Mouse (Mus musculus) R1 (cell line): ENCODE data around the gene Pagr1b.
A peak's percentile ranks its signal among the peaks of the same experiment; 100 is the strongest.

Experiments
- DNase-seq: peaks from one replicate; pipeline ENCODE4 v3.0.0-alpha.2; 2018; ENCODE audit warnings: low read depth, low spot score

Gene Pagr1b

DNA sequence TGATC, at the start of gene Pagr1b:
Gene Pagr1b (minus strand): TSS at position 4 of the 5 bp plus-strand sequence.
- no peak for DNase-seq

DNA sequence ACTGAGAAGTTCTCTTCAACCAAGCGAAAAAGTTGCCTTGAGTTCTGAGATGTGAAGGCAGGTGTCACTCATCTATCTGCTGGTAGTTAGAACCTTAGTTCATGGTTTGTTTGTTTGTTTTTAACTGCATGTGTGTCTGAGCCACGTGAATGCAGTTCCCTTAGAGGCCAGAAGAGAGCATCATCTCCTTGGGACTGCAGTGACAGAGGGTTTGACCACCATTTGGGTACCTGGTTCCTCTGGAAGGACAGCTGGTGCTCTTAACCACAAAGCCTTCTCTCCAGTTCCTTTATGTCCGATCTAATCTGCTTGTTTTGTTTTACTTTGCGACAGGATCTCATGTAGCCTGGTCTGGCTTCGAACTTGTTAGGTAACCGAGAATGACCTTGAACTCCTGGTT, 49.3 kb upstream of the Pagr1b start:
- DNase-seq: peak; percentile 49

DNA sequence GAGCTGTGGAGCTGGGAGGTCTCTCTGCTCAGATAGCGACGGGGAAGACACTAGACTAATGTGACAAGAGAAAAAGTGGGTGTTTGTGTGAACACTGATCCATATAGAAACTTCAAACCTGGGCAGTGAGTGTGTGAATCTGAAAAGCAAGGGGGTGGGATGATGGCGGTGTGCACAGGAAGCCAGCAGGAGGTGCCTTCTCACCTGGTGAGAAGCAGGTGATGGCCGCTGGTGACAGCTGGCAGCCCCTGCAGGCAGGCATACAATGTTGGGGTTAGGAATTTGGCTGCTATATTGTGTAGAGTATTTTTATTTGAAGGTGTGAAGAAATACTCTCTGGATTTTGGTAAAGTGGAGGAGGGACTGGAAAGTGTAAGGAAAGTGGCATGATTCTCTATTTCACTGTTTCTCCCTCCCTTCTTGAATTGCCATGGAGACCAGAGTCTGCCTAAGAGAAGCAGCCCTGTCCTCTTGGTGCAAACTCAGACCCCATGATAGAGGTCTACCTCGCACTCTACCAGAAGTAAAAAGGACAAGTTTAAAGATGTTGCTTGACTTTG, 38.8 kb upstream of the Pagr1b start:
- no peak for DNase-seq

DNA sequence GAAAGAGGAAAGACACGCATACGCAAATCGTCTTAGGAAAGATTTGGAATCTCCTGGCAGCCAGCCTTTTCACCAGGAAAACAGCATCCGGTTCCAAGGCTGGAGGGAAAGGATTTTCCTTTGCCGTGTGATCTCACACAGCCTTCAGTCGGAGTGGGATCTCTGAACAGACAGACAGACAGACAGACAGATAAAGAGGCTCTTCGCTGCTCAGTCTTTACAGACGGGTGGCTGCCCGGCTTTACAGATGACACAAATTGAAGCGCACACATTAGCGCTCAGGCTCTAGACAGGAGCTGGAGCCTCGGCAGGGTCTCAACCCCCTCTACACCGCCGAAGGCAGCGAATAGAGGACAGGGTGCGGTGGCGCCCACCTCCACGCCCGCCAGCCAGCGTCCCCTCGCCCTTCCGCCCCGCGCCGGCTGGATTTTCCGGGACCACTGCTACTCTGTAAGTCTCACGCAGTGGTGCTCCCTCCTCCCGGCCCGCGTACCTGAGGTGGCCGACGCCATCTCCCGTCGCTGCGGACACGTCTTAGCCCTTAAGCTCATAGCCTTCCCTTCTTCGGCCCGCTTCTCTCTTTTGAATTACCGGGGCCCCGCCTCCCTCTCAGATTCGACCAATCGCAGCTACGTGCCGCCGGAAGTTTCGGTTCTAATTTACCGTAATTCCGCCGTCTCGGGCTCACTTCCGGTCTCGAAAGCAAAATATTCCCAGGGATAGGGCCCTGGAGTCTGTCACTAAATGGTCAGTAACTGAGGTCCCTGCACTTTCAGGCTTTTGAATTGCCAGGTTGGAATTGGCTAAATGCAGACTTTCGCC, 25.8 kb upstream of the Pagr1b start, which contains the start of gene Kif22:
Gene Kif22 (minus strand): TSS at position 621 of the 822 bp plus-strand sequence.
- peak; percentile 91 for DNase-seq

DNA sequence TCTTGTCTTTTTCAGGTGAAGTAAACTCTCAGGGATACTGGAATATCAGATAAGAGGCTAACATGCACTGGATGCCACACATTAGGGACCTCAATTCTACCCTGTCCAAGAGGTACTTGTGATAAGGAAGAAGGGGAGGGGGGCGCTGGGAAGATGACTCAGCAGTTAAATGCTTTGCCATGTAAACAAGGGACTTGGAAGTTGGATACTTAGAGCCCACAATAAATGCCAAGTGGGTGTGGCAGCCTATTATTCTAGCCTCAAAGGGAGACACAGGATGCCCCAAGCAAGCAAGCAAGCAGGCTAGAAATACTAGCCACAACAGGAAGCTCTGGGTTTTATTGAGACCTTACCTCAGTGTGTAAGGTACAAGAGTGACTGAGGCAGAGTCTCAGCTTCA, 15.0 kb upstream of the Pagr1b start:
- DNase-seq: peak; percentile 78

DNA sequence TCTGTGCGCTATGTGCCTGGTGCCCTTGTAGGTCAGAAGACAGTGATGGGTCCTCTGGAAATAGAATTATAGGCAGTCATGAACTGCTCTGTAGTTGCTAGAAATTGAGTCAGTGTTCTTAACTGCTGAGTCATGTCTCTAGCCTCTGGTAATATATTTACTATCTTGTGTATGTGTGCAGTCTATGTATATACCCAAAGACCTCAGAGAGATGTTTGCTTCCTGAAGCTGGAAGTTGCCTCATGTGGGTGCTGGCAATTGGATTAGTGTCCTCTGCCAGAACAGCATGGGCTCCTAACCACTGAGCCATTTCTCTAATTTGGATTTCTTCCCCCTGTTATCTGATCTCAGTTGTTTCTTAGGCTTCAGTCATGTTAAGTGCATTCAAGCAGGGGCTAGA, 13.9 kb upstream of the Pagr1b start:
- no peak for DNase-seq

DNA sequence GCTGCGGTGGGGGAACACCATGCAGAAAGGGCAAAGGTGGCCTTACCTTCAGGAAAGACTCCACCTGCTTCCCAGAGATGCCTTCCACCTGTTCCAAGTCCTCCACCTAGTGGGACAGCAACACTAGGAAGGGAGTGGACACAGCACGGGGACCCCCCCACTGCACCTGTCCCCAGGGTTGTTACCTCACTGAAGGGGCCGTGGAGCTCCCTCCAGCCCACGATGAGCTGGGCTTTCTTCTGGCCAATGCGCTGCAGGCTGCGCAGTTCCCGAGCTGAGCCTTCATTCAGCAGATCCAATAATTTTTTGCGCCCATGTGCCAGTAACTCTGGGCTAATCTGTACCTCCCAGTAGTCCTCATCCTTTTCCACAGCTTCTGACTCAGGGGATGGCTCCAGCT, 11.6 kb upstream of the Pagr1b start:
- DNase-seq: no peak

DNA sequence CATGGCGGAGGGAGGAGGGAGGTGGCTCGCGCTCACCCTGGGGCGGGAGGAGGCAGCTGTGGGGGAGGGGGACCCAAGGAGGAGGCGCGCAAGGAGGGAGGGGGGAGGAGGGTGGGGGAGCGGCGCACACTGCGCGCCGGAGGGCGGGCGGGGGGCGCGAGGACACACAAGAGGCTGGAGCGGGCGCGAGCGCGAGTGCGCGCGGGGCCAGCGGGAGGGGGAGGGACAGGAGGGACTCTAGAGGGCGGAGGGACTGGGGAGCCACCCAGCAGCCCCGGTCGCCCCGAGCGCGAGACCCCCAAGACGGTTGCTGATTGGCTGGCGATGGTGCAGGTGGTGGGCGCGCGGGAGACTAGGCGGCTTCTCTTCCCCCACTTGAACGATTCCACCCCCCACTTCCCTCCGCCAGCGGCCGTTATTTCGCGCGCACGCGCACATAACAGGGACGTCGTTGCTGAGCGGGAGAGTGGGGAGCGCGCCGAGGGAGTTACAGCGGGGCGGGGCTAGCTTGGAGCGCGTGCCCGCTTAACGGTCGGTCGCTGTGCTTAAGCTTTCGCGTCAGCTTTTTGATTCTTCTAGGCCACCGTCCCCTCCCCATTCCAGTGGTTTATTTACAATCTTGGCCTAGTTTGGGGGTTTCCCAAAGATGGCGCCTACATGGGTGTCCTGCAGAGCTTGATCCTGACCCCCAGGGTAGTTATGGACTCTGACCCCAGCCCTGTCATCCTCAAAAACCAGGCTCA, 10.9 kb upstream of the Pagr1b start, which contains the start of gene Maz:
Gene Maz (minus strand): TSS at position 54 of the 743 bp plus-strand sequence.
- peak; percentile 99 for DNase-seq

DNA sequence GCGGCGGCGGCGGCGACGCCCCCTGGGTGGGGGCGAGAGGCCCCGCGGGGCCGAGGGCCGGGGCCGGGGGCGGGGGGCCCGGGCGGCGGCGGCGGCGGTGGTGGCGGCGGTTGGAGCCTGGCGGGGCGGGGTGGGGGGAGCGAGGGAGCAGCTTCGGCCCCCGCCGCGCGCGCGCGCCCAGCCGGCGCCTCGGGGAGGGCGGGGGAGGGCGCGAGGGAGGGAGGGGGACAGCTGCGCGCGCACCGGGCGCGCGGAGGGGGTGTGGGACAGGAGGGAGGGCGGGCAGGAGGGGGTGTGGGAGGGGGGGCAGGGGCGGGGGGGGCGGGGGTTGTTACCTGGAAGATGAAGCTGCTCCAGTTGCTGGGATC, 10.3 kb upstream of the Pagr1b start:
- no peak for DNase-seq

DNA sequence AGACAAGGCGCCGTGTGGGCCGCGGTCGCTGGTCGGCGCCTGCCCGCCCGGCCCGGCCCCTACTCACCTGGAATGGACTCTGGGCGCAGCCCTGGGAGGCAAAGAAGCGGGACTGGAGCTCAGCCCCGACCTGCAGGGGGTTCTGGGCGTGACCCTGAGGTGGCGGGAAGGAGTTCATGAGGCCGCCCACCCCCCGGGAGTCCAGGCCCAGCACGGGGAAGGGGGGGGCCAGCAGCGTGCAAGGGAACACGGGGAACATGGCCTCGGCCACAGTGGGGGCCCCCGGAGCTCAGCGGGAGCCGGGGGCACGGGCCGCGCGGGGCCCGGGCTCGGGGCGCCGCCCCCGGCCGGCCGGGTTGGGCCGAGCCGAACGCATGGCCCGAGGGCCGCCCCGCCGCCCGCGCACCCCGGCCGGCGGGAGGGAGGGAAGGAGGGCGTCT, 9.9 kb upstream of the Pagr1b start:
- peak; percentile 87 for DNase-seq

DNA sequence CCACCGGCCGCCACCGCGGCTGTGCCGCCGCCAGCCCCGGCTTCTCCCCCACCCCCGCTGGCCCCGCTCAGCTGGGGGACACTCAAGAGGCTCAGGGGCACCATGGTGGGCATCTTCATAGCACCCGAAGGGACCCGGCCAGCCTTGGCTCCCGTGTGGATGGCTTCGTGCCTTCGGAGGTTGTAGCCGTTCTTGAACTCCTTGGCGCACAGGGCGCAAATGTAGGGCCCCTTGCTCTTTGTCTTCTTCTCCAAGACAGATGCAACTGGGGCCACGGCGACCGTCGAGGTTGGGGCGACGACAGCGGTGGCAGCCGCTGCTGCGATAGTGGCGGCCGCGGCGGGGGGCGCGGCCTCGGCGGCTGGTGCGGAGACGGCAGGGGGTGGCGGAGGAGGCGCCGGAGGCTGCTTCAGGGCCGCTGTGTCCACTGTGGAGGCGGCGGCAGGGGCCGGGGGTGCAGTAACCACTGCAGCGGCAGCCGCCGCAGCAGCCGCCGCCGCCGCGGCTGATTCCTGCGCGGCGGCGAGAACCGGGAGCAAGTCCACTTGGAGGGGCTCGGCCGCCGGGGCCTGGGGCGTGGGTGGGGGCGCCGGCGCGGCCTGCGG, 9.4 kb upstream of the Pagr1b start:
- peak; percentile 53 for DNase-seq

DNA sequence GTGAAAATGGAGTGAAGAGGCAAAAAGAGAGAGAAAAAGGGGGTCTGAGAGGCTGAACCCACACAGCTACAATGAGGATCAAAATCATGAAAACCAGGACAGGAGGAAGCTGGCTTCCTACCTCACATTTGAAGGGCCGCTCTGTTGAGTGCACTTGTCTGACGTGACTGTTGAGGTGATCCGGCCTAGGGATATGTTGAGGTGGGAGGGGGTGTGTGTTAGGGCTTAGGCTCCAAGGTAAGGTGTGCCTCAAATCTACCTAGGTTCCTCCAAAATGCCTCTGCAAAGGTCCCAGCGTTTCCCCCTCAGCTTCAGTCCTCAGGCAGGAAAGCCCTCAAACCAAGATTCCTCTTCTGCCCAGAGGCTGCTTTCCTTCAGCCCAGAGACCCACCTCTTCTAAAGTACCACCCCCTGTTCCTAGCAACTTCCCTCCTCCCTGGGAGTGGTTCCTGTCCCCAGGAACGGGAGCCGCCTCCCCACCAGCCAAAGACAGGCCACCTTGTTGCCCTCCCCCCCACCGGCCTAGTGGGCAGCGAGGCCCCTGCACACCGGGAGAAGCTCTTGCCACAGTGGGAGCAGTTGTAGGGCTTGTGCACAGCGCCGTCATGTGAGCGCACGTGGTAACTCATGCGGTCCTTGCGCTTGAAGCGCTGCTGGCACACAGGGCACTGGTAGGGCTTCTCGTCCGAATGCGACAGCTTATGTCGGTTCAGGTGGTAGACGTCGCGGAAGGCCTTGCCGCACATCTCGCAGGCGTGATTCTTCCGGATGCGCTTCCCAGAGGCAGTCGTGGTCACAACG, 8.7 kb upstream of the Pagr1b start:
- peak; percentile 85 for DNase-seq

DNA sequence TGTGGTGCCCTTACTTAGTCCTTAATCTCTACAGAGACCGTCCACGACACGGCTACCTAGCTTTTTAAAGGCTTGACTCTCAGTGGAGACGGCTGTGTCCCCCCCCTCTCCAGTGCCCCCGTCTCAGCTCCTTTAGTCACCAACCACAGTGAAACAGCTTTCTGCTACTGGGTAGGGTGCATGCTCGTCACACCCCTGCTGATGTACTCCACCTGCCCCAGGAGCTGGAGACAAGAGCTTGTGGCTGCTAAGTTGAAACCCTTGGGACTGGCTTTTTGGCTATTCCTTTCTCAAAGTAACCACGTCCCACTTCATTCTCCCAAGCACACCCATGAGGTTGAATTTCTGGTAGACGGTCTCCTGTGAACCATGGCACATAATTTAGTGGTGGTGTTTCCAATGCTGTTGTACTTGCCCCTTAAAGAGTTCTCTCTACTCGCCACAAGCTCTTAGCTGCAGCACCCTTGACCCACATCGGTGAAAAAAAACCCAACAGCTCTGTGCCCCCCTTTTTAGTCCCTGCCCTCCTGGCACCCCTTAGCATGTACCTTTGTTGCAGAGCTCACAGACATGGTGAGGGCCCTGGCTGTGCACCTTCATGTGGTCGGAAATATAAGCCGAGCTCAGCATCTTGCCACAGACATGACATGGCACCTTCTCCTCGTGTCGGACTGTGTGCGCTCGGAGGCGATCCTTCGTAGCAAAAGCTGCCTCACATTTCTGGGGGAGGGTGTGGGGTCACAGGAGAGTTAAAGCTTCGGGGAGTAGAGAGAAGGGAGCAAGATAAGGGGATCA, 7.8 kb upstream of the Pagr1b start:
- DNase-seq: no peak

DNA sequence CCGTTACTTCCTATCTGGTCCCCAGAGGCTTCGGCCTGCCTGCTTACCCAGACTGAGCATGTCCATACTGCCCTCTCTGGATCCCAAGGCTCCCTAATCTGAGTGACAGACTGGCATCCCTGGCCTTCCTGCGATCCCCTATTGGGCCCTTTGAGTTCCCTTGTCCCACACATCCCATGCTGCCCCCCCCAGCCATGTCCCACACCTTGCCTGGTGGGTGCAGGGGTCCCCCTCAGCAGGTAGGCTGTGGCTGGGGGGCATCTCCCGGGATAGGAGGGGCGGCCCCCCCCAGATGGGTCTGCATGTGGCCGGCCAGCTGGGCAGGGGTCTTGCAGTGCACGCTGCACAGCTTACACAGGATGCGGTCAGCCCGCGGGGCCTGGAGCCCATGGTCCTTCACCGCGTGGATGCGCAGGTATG, 7.0 kb upstream of the Pagr1b start:
- DNase-seq: no peak

DNA sequence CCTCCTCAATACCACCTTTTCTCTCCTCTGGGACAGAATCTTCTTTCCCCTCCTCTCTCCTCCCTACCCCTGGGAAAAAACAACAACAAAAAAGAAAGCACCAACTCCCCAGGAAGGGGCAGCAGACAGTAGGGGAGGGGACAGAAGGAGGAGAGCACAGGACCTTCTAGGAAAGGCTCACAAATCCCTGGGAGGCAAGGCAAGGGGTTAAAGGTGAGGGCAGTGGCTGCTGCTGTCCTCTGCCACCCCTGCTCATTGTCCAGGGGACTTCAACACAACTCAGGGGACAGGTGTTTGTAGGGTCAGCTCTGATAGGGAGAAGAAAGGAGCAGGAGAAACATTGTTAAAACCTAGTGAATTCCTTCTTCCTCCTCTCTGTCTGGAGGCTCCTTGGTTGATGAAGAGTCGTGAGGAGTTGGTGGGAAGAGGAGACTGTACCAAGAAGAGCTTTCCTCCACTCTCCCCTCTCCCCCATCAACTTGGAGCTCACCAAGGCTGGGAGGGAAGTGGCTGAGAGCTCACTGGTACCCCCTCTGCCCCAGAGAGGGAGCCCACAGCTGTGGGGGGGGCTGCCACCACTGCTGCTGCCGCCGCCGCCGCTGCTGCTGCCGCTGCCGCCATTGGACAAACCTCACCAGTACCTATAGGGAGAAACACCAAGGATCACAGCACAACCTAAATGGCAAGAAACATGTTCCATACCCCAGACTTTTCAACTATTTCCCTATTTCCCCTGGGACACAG, 6.4 kb upstream of the Pagr1b start:
- DNase-seq: no peak

DNA sequence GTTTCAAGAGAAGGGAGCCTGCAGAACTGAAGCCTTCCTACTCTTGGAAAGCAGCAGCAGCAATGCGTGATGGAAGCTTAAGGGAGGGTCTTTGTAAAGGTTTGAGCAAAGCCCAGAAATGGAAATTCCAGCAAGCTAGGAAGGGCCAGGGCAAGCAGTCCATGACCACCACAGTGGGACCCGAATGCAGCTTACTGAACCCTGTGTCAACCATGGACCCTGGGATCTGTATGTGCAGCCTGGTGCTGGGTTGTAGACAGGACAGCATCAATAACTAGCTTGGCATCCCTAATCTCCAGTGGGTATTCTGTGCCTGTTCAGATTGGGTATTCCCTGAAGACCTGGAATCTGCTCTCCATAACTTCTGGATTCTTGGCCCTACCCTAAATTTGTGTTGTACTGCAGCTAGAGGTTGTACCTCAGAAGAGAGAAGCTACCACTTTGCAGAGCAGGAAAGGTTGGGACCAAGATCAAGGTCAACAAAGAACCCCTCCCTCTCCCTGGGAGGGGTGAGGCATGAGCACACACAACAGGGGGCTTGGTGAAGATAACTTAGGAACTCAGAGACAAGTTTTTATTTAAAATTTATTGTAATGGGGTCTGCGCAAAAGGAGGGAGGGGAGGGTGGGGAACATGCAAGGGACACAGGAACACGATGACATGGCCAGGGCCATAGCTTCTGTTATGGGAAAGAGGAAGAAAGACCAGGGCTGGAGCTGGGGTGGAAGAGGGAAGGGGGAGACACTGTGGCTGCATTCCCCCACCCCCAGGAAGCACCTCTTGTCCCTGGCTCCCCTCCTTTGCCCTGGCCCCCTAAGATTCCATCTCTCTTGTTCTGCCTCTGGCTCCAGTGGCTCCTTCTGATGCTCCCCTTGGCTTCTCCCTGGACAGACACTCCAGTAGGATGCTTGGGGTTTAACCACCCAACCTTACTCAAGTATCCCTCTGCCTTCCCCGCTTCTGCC, 5.6 kb upstream of the Pagr1b start:
- DNase-seq: peak; percentile 55

DNA sequence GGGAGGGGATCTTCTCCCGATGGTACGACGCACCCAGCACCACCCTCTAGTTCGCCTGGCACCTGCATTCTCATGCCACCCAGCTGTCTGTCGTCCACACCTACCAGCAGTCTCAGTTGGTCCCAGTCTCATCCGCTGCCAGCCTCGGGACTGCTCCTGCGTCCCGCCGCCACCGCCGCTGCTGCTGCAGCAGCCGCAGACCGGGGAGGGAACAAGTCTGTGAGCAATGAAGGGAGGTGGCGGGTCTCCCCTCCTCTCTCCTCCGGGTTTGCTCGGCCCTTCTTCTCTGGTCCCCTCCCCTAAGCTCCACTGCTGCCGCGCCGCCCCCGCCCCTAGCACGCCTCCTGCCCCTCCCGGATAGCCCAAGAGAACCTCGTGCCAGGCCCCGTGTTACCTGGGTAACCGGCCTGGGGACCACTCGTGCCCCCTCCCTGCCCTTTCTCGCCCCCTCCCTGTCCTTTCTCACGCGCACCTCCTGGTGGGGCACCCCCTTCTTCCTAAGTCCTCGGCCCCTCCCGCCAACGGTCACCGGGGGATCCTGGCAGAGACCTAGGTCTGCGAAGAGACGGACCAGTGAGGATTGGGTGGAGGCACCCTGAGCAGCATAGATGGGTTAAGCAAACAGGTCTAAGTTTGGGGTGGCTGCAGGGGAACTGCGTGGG, 4.7 kb upstream of the Pagr1b start, which contains the start of the genes Gm42742 and Prrt2:
Gene Gm42742 (minus strand): TSS at position 197 of the 662 bp plus-strand sequence.
Gene Prrt2 (minus strand): TSS at position 311 of the 662 bp plus-strand sequence.
- DNase-seq: peak; percentile 72

DNA sequence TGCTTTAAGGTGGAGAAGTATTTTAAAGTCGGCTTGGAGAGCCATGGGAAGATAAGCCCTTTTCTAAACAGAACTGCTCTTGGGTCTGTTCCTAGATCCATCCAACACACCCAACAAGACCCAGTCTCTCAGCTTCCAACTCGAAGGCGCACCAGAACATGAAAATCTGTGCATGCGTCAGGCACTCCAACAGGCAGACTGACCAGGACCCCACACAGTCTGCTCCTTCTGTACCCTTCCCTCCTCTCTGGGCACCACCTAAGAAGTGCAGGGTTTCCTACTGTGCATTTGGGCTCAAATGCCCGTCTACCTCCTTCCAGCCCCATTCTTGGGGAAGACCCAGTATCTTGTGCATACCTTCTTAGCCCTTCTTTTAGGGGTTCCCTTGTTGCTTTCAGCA, 4.2 kb upstream of the Pagr1b start:
- DNase-seq: no peak

DNA sequence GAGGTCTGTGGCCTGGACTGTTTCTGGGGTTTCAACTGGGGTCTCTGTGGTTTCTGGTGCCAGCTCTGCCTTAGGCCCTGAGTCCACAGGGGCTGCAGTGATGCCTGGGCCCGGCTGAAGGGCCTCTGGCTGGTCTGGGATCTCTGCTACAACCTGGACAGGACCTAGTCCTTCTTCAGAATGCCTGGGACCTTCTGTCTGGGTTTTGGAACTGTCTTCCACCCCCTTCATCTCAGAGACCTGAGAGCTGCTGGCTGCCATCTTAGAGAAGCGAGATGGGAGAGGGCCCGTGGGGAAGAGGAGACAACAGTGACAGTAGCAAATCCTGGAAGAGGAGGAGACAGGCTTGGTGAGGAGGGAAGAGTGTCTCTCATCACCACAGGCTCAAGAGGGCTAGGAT, 3.7 kb upstream of the Pagr1b start:
- no peak for DNase-seq
